Mouse (Mus musculus) layer of hippocampus, postnatal 14 days (tissue): ENCODE results near the gene Nat8l. TPM values are rescaled to one million over a fixed set of nuclear protein-coding genes. Genes with fewer than 3 reads are reported as not detected.
A peak's percentile ranks its signal among the peaks of the same experiment; 100 is the strongest.
"Not testable (repeated sequence)": the region's sequence is repeated elsewhere in the genome, so short reads cannot be mapped to it uniquely, and the experiment has no call there.

Experiments
- DNase-seq, 2 experiments: peaks; one replicate each; pipeline ENCODE4 v3.0.0; 2021 to 2022; ENCODE audit warnings: low spot score in 2 of 2, mixed read lengths in 1 of 2
- long read RNA-seq, 2 experiments: library from polyadenylated mRNA; stranded (forward); transcript quantifications; one replicate each; pipeline ENCODE4 v2.0.0; 2021
- total RNA-seq, 2 experiments: library from RNA; stranded (reverse); gene quantifications; 2 replicates each; pipeline ENCODE4 v1.2.3; 2021

Gene Nat8l
- 10 to 100 TPM; 92.6 to 94.1 TPM for total RNA-seq
- long read RNA-seq, experiment 1, full-length matches to known transcripts: 15 of 29 reads
- long read RNA-seq, experiment 1, partial matches to known transcripts: 1 of 29 reads
- long read RNA-seq, experiment 1, other reads (novel, unspliced or antisense): 13 of 29 reads
- long read RNA-seq, experiment 2, full-length matches to known transcripts: 11 of 43 reads
- long read RNA-seq, experiment 2, partial matches to known transcripts: 1 of 43 reads
- long read RNA-seq, experiment 2, other reads (novel, unspliced or antisense): 31 of 43 reads

- peak; percentile 90 to 91 for DNase-seq
Measured at GRCm38 (mm10) chr5:33995843-33996693, at the start of gene Nat8l. Gene Nat8l, plus strand, starts transcription at chr5:33995984.

- DNase-seq: not testable (repeated sequence)
Measured at GRCm38 (mm10) chr5:33947035-33947434, 48.7 kb upstream of the Nat8l start.

- DNase-seq: no peak
Measured at GRCm38 (mm10) chr5:33948314-33948713, 47.5 kb upstream of the Nat8l start.

GRCm38 (mm10) chr5:33953471-33954185, 42.2 kb upstream of the Nat8l start:
- DNase-seq: no peak

- peak; percentile 85 to 90 for DNase-seq
Measured at GRCm38 (mm10) chr5:33954354-33954753, 41.4 kb upstream of the Nat8l start.

GRCm38 (mm10) chr5:33955868-33956267, 39.9 kb upstream of the Nat8l start:
- no peak for DNase-seq

- DNase-seq: no peak
Measured at GRCm38 (mm10) chr5:33959382-33959781, 36.4 kb upstream of the Nat8l start.

- DNase-seq: no peak
Measured at GRCm38 (mm10) chr5:33974736-33975135, 21.0 kb upstream of the Nat8l start.

- no peak for DNase-seq
Measured at GRCm38 (mm10) chr5:33976267-33976666, 19.5 kb upstream of the Nat8l start.

- no peak for DNase-seq
Measured at GRCm38 (mm10) chr5:33982731-33983259, 13.0 kb upstream of the Nat8l start.

- peak; percentile 90 to 94 for DNase-seq
Measured at GRCm38 (mm10) chr5:33983309-33984121, 12.3 kb upstream of the Nat8l start, which contains the start of gene Gm1673. Gene Gm1673, plus strand, starts transcription at chr5:33983433.

- DNase-seq: peak; percentile 70 to 72
Measured at GRCm38 (mm10) chr5:33994671-33995625, 836 bp upstream of the Nat8l start.

- DNase-seq: no peak
Measured at GRCm38 (mm10) chr5:33996694-33997045, 886 bp downstream of the Nat8l start.

GRCm38 (mm10) chr5:33997051-33997741, 1.4 kb downstream of the Nat8l start:
- peak; percentile 70 to 71 for DNase-seq

- no peak for DNase-seq
Measured at GRCm38 (mm10) chr5:33997829-33998504, 2.2 kb downstream of the Nat8l start.

- DNase-seq: no peak
Measured at GRCm38 (mm10) chr5:33998505-33998877, 2.7 kb downstream of the Nat8l start.

GRCm38 (mm10) chr5:33999466-34000090, 3.8 kb downstream of the Nat8l start:
- DNase-seq: no peak

- DNase-seq: no peak
Measured at GRCm38 (mm10) chr5:34000809-34001208, 5.0 kb downstream of the Nat8l start.
